In genomic region chr5:113469231-113469630, GRCm38 (mm10) we compare ENCODE assay signal across 18 mouse cellular contexts. TPM values are rescaled to one million over a fixed set of nuclear protein-coding genes. Genes with fewer than 3 reads are reported as not detected.
DNase-seq lines count a peak whose midpoint lies in the region; ATAC-seq and TF ChIP-seq lines count a peak whose summit lies in the region.
"Had no signal": no experiment of that assay in that cellular context is flagged by ENCODE, and none has a peak within 500 bp of the region (broad histone marks: within the 10 kb centered on the region; RNA-seq: fewer than 3 reads in every experiment).

No protein-coding gene starts in this region.

- H3K9me3 ChIP-seq in embryonic facial prominence, embryonic 15.5 days (replicated peaks) = no peaks in the 10 kb centered on the region
- H3K9me3 ChIP-seq in forebrain, embryonic 13.5 days (replicated peaks) = no peaks in the 10 kb centered on the region
- H3K9me3 ChIP-seq: heart, embryonic 10.5 days; limb, embryonic 13.5 days; neural tube, embryonic 13.5 days had no signal

- 63% methylated on average over 5 of the region's 5 CpGs for WGBS in embryonic facial prominence, embryonic 15.5 days
- WGBS in forebrain, embryonic 13.5 days = 92% methylated on average over 5 of the region's 5 CpGs

- peak; percentile 31 for DNase-seq in embryo, embryonic 10 days (ENCODE audit: low spot score)
- no peak for DNase-seq in embryo, embryonic 11 days
- peak; percentile 40 for DNase-seq in retina, postnatal 1 day
- no peak for DNase-seq in retina, embryonic 14.5 days (ENCODE audit: low spot score)
- peak; percentile 33 for DNase-seq in testis, postnatal 14 days (ENCODE audit: low spot score)
- DNase-seq in layer of hippocampus, adult 2 months (ENCODE audit: low spot score in 2 of 2) = no peak
- DNase-seq: cerebellum, postnatal 10 days; gastrocnemius, postnatal 25 days; heart, postnatal 14 days; kidney, adult 8-10 months; right cerebral cortex, postnatal 25 days had no signal

- no peak for TF ChIP-seq CTCF in layer of hippocampus, adult 2 months (conservative IDR thresholded peaks at IDR 0.05)

- H3K4me1 ChIP-seq in embryonic facial prominence, embryonic 15.5 days = peaks cover 28% of the 10 kb centered on the region
- H3K4me1 ChIP-seq in forebrain, embryonic 13.5 days = peaks cover 25% of the 10 kb centered on the region

- peak overlapping the region; percentile 86 for H3K27ac ChIP-seq in embryonic facial prominence, embryonic 15.5 days (replicated peaks)
- no peak overlapping the region for H3K27ac ChIP-seq in layer of hippocampus, adult 2 months
- no peak overlapping the region for H3K27ac ChIP-seq in forebrain, embryonic 13.5 days
- H3K27ac ChIP-seq: heart, embryonic 10.5 days; left cerebral cortex, adult 2 months; limb, embryonic 13.5 days; neural tube, embryonic 13.5 days had no signal

- no peak overlapping the region for H3K9ac ChIP-seq in embryonic facial prominence, embryonic 15.5 days
- no peak overlapping the region for H3K9ac ChIP-seq in forebrain, embryonic 13.5 days
- H3K9ac ChIP-seq: limb, embryonic 13.5 days; neural tube, embryonic 13.5 days had no signal

- H3K4me3 ChIP-seq in embryonic facial prominence, embryonic 15.5 days (replicated peaks) = no peak overlapping the region
- H3K4me3 ChIP-seq in layer of hippocampus, adult 2 months = no peak overlapping the region
- no peak overlapping the region for H3K4me3 ChIP-seq in forebrain, embryonic 13.5 days
- H3K4me3 ChIP-seq: heart, embryonic 10.5 days; left cerebral cortex, adult 2 months; limb, embryonic 13.5 days; neural tube, embryonic 13.5 days had no signal

- H3K27me3 ChIP-seq in embryonic facial prominence, embryonic 15.5 days = no peaks in the 10 kb centered on the region
- H3K27me3 ChIP-seq in forebrain, embryonic 13.5 days = no peaks in the 10 kb centered on the region
- H3K27me3 ChIP-seq: neural tube, embryonic 13.5 days had no signal

- peak; percentile 72 for ATAC-seq in embryonic facial prominence, embryonic 15.5 days (ENCODE audit: insufficient number of reproducible peaks, low FRiP score, low TSS enrichment, low read depth)
- ATAC-seq in forebrain, embryonic 13.5 days = no peak

- H3K4me2 ChIP-seq in embryonic facial prominence, embryonic 15.5 days (replicated peaks) = peak overlapping the region; percentile 34
- no peak overlapping the region for H3K4me2 ChIP-seq in forebrain, embryonic 13.5 days
- H3K4me2 ChIP-seq: neural tube, embryonic 13.5 days had no signal

- H3K36me3 ChIP-seq in embryonic facial prominence, embryonic 15.5 days = no peaks in the 10 kb centered on the region
- H3K36me3 ChIP-seq in forebrain, embryonic 13.5 days (ENCODE audit: poor library complexity, severe bottlenecking) = no peaks in the 10 kb centered on the region
- H3K36me3 ChIP-seq: heart, embryonic 10.5 days; limb, embryonic 13.5 days; neural tube, embryonic 13.5 days had no signal

RNA-seq across cellular contexts. Expression of gene Wscd2, which starts 20.9 kb away (rescaled TPM):
- polyA plus RNA-seq in embryonic facial prominence, embryonic 15.5 days (2015; fragmentation: Nextera tagmentation; extraction: Ambion mirVana) = 13.2 and 14.7 TPM in 2 replicates
- 10 to 100 TPM; 85.0 to 89.1 TPM for total RNA-seq in layer of hippocampus, adult 2 months (2021)
- polyA plus RNA-seq in forebrain, embryonic 13.5 days (2015; fragmentation: Nextera tagmentation; extraction: Ambion mirVana) = 4.7 and 6.9 TPM in 2 replicates
- total RNA-seq: megakaryocyte-erythroid progenitor cell, adult 5-6 weeks had no signal

Comparison
In these comparisons a context has a peak if more than half of its experiments do, and no peak if none do; other contexts are left out.
1. DNase-seq: peak in embryo, embryonic 10 days (single experiment), retina, postnatal 1 day (single experiment) and testis, postnatal 14 days (single experiment); none in embryo, embryonic 11 days (single experiment), retina, embryonic 14.5 days (single experiment) and layer of hippocampus, adult 2 months (0 of 2).